Mouse (Mus musculus) small intestine, adult 2 months (tissue): ENCODE data around the gene Zfp940.

Source experiments
- CTCF ChIP-seq: fragments of 200-500 bp; IDR thresholded peaks from 2 replicates; pipeline ENCODE4 v1.5.1; 2012; ENCODE audit warnings: low read depth, mild to moderate bottlenecking, control low read depth, inconsistent platforms, low read length, moderate library complexity, mixed read lengths; ENCODE audit not compliant: insufficient replicate concordance, insufficient read length; ENCODE audit errors: extremely low read depth
- POLR2A ChIP-seq: fragments of 200-500 bp; IDR thresholded peaks from 2 replicates; pipeline ENCODE4 v1.6.1; 2012; ENCODE audit warnings: low read depth, mild to moderate bottlenecking, control low read depth, inconsistent platforms, low read length, moderate library complexity

- no peak for TF ChIP-seq CTCF
- TF ChIP-seq POLR2A = peak; percentile 62; the same call in 1 of the 2 replicates
Observed at GRCm38 (mm10) chr7:29859532-29860517, 6.4 kb upstream of the Zfp940 start, which contains the start of gene Zfp420.
